Mouse (Mus musculus): Measurements from ENCODE around the gene Ttf2. TPM values are rescaled to one million over a fixed set of nuclear protein-coding genes. Genes with fewer than 3 reads are reported as not detected.
A peak's percentile ranks its signal among the peaks of the same experiment; 100 is the strongest.

The Ttf2 gene
- polyA plus RNA-seq, 1 experiment from 2014 or later = 12.2 TPM

DNA sequence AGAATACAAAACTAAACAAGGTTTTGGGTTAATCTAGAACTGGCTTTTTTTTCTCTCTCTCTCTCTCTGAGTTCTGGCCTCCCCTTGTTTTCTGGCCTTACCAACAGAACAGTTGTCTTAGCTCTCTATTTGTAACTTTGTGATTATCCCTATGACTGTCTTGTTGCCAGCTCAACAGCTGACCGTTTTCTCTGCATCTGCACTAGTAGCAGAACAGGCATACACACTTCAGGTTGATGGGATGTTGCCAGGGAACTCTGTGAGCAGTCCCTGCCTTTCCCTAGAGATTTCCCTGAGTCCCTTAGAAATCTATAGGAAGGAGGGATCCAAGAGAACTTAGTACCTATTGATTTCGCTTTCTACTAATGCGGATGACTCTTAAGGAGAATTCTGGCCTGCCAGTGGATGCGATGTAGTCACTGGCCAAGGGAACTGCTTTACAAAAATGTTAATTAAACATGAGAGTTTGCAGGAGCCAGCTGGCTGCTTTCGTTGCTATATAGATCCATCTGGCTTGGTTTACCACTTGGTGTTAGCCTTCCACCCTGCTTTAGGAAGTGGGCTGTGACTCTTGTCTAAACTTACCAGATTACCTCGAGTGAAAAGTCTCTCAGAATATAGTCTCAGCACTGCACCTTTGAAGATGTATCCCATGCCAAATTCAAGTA lies 45.3 kb downstream of the Ttf2 start:
- Histone ChIP-seq H3K4me2 (ENCODE audit: low read length) (no peak overlapping the region), H3K36me3 (ENCODE audit: control insufficient read depth, insufficient read depth, low read length) (peaks cover 22% of the 10 kb centered on the region), H3K27me3 (ENCODE audit: control insufficient read depth, insufficient read depth, low read length) (no peaks in the 10 kb centered on the region), H3K4me1 (ENCODE audit: control insufficient read depth in 2 of 2, insufficient read depth in 2 of 2, low read length in 2 of 2) (peaks cover 12 to 27% of the 10 kb centered on the region in 2 experiments; a peak in 3 of 4 replicates), H3K9me3 (ENCODE audit: control insufficient read depth, low read length) (no peaks in the 10 kb centered on the region), H3K27ac (replicated peaks in 1 of 2; ENCODE audit: control insufficient read depth in 1 of 2, insufficient read depth in 1 of 2, low read depth in 2 of 2, low read length in 2 of 2) (no peak overlapping the region), H3K4me3 (ENCODE audit: control insufficient read depth in 1 of 2, insufficient read depth in 1 of 2, low read depth in 1 of 2, low read length in 2 of 2) (no peak overlapping the region), H3K9ac (ENCODE audit: low read length) (no peak overlapping the region)
- no peak for ATAC-seq (ENCODE audit: insufficient number of reproducible peaks, insufficient read depth, low FRiP score, low read depth)
- WGBS = 76% methylated on average over 6 of the region's 6 CpGs

DNA sequence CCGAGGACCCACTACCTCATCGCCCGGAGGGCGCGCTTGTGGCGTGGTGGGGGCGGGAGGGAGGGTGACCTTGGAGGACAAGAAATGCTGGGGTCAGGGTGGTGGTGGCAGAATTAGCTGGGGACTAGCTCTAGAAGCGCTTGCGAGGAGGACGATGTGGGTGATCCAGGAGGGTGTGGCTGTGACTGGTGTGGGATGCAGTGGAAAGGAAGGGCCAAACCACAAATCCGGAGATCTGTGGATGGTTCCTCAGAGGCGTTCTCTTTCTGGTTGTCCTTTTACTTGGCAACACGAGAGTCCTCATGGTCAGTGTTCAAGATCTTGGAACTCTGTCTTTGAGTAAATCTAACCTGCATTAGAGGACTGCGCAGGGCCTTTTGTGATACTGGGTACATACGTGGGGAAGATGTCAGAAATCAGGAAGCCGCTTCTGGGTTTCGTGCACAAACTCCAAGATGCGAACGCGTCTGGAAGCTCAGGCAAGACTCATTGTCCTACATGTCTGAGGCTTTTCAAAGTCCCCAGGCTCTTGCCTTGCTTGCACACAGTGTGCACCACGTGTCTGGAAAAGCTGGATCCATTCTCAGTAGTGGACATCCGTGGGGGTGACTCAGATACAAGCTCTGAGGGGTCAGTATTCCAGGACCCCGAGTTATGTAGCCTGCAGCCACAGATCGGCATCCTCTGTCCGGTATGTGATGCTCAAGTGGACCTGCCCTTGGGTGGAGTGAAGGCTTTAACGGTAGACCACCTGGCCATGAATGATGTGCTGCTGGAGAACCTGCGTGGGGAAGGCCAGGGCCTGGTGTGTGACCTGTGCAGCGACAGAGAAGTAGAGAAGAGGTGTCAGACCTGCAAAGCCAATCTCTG lies 46.7 kb downstream of the Ttf2 start:
- Histone ChIP-seq H3K4me3 (ENCODE audit: control insufficient read depth in 1 of 2, insufficient read depth in 1 of 2, low read depth in 1 of 2, low read length in 2 of 2) (peak overlapping the region; percentile 50 to 59), H3K27ac (replicated peaks in 1 of 2; ENCODE audit: control insufficient read depth in 1 of 2, insufficient read depth in 1 of 2, low read depth in 2 of 2, low read length in 2 of 2) (peak overlapping the region; percentile 67 to 80), H3K4me1 (ENCODE audit: control insufficient read depth in 2 of 2, insufficient read depth in 2 of 2, low read length in 2 of 2) (peaks cover 12 to 27% of the 10 kb centered on the region in 2 experiments; a peak in 3 of 4 replicates), H3K9ac (ENCODE audit: low read length) (peak overlapping the region; percentile 78), H3K27me3 (ENCODE audit: control insufficient read depth, insufficient read depth, low read length) (no peaks in the 10 kb centered on the region), H3K4me2 (ENCODE audit: low read length) (peak overlapping the region; percentile 71), H3K9me3 (ENCODE audit: control insufficient read depth, low read length) (no peaks in the 10 kb centered on the region), H3K36me3 (ENCODE audit: control insufficient read depth, insufficient read depth, low read length) (peaks cover 8% of the 10 kb centered on the region)
- 32% methylated on average over 28 of the region's 28 CpGs for WGBS
- peak; percentile 25 for ATAC-seq (ENCODE audit: insufficient number of reproducible peaks, insufficient read depth, low FRiP score, low read depth)

DNA sequence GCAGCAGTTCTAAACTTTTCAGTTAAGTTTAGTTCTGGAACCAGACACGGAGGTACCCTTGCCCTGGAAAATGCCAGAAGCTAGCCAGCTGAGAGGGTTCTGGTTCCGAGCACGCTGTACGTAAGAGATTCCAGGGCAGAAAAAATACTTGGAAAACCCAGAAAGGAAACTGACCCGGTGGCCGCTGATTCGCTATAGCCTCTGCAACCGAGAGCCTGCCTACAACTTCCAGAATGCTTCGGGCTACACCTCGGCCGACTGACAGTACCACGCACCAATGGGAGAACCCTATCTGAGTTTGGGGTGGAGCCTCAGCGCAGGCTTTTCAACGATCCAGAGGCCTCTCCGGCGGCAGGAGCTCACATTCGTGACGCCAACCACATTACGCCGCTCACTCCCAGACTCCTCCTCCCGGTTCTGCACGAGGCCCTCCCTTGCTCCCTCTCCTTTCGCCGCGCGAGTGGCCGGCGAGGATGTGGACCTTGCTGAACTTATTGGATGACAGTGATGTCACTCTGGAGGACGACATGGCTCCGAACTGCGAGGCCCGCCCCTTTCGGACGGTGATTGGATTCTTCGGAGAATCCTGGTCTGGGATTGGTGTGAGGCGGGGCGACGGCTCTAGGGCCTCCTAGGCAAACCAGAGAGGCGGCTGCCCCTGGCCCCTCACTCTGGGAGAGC lies 47.5 kb downstream of the Ttf2 start, which contains the start of gene Trim45:
Trim45 (plus strand) TSS at position 378 of the 681 bp plus-strand sequence.
- Histone ChIP-seq H3K4me1 (ENCODE audit: control insufficient read depth in 2 of 2, insufficient read depth in 2 of 2, low read length in 2 of 2) (peaks cover 12 to 27% of the 10 kb centered on the region in 2 experiments; a peak in 3 of 4 replicates), H3K27ac (replicated peaks in 1 of 2; ENCODE audit: control insufficient read depth in 1 of 2, insufficient read depth in 1 of 2, low read depth in 2 of 2, low read length in 2 of 2) (peak within 1 kb of the TSS; percentile 80), H3K9ac (ENCODE audit: low read length) (peak within 1 kb of the TSS; percentile 78), H3K9me3 (ENCODE audit: control insufficient read depth, low read length) (no peaks in the 10 kb centered on the region), H3K4me2 (ENCODE audit: low read length) (peak within 1 kb of the TSS; percentile 72), H3K27me3 (ENCODE audit: control insufficient read depth, insufficient read depth, low read length) (no peaks in the 10 kb centered on the region), H3K36me3 (ENCODE audit: control insufficient read depth, insufficient read depth, low read length) (peaks cover 6% of the 10 kb centered on the region; the same call in 1 of the 2 replicates), H3K4me3 (ENCODE audit: control insufficient read depth in 1 of 2, insufficient read depth in 1 of 2, low read depth in 1 of 2, low read length in 2 of 2) (peak within 1 kb of the TSS; percentile 50 to 60)
- WGBS = under 1% methylated on average over 39 of the region's 39 CpGs
- ATAC-seq (ENCODE audit: insufficient number of reproducible peaks, insufficient read depth, low FRiP score, low read depth) = peak; percentile 98

DNA sequence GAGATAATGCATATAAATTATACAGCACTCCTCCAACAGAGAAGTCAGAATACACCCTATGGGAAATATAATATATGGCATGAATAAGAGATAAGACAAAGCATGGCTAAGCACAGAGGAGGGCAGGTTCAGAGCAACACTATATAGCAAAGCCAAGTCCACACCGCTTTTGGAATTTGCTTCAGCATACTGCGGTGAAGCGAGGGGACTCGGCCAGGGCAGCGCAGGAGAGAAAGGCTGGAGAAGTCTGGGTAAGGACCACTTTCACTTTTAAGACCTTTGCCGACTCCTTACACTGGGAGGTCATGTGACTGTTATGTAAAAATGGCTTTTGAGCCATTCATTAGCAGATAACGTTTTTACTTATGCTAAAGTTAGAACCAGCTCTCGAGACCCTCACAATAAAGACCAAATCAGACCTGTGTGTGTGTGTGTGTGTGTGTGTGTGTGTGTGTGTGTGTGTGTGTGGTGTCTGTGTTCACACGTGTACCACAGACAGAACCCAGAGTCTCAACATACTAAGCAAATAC lies 48.8 kb downstream of the Ttf2 start:
- Histone ChIP-seq H3K27ac (replicated peaks in 1 of 2; ENCODE audit: control insufficient read depth in 1 of 2, insufficient read depth in 1 of 2, low read depth in 2 of 2, low read length in 2 of 2) (no peak overlapping the region), H3K9me3 (ENCODE audit: control insufficient read depth, low read length) (no peaks in the 10 kb centered on the region), H3K9ac (ENCODE audit: low read length) (no peak overlapping the region), H3K36me3 (ENCODE audit: control insufficient read depth, insufficient read depth, low read length) (peaks cover 6% of the 10 kb centered on the region; the same call in 1 of the 2 replicates), H3K4me3 (ENCODE audit: control insufficient read depth in 1 of 2, insufficient read depth in 1 of 2, low read depth in 1 of 2, low read length in 2 of 2) (no peak overlapping the region), H3K4me2 (ENCODE audit: low read length) (no peak overlapping the region), H3K27me3 (ENCODE audit: control insufficient read depth, insufficient read depth, low read length) (no peaks in the 10 kb centered on the region), H3K4me1 (ENCODE audit: control insufficient read depth in 2 of 2, insufficient read depth in 2 of 2, low read length in 2 of 2) (peaks cover 11 to 23% of the 10 kb centered on the region in 2 experiments; a peak in 3 of 4 replicates)
- ATAC-seq (ENCODE audit: insufficient number of reproducible peaks, insufficient read depth, low FRiP score, low read depth) = no peak
- WGBS = 71% methylated on average over 9 of the region's 9 CpGs

DNA sequence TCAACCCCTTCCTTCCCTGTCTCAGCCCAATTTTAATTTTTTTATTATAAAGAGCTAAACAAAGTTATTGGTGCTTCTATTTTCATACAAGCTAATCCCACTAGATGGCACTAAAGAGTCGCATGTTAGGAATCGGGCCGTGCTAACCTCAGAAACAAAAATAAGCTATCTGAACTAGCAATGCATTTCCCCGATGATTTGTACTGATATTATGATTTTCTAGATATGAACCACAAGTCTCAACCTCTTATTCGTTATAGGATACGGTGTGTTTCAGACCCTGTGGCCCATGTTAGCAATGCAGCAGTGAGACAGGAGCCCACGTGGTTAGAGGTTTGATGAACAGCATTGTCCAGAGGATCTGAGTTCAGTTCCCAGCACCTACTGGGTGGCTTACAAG lies 52.6 kb downstream of the Ttf2 start:
- Histone ChIP-seq H3K4me3 (ENCODE audit: control insufficient read depth in 1 of 2, insufficient read depth in 1 of 2, low read depth in 1 of 2, low read length in 2 of 2) (no peak overlapping the region), H3K27me3 (ENCODE audit: control insufficient read depth, insufficient read depth, low read length) (no peaks in the 10 kb centered on the region), H3K4me2 (ENCODE audit: low read length) (no peak overlapping the region), H3K9ac (ENCODE audit: low read length) (no peak overlapping the region), H3K4me1 (ENCODE audit: control insufficient read depth in 2 of 2, insufficient read depth in 2 of 2, low read length in 2 of 2) (no peaks in the 10 kb centered on the region), H3K27ac (replicated peaks in 1 of 2; ENCODE audit: control insufficient read depth in 1 of 2, insufficient read depth in 1 of 2, low read depth in 2 of 2, low read length in 2 of 2) (no peak overlapping the region), H3K36me3 (ENCODE audit: control insufficient read depth, insufficient read depth, low read length) (no peaks in the 10 kb centered on the region), H3K9me3 (ENCODE audit: control insufficient read depth, low read length) (no peaks in the 10 kb centered on the region)
- 14% methylated on average over 7 of the region's 7 CpGs for WGBS
- no peak for ATAC-seq (ENCODE audit: insufficient number of reproducible peaks, insufficient read depth, low FRiP score, low read depth)

DNA sequence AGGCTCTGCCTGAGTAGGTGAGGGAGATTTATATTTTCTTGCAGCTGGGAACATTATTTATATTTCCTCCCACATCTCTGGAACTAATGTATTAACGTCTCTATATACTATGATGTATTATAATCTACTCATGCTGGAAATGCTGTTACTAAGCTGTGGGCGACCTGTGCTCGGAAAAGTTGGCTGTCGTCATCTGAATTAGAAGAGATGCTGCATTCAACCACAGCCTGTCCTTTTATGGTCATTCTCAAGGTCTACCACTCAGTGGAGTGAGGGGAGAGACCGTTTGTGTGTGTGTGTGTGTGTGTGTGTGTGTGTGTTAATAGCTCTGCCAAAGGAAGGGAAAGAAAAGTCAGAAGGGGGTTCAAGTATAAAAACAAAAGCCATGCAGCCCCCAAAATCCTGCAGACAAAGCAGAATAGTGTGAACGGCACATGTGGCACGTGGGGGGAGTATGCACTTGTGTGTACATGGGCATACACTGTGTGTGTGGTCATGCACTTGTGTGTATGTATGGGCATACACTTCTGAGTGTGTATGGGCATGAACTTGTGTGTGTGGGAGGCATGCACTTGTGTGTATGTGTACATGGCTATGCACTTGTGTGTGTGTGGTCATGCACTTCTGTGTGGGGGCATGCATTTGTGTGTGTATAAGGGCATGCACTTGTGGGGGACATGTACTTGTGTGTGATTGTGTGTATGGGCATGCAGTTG lies 57.8 kb downstream of the Ttf2 start:
- 51% methylated on average over 7 of the region's 7 CpGs for WGBS
- Histone ChIP-seq H3K9ac (ENCODE audit: low read length) (no peak overlapping the region), H3K9me3 (ENCODE audit: control insufficient read depth, low read length) (no peaks in the 10 kb centered on the region), H3K4me1 (ENCODE audit: control insufficient read depth in 2 of 2, insufficient read depth in 2 of 2, low read length in 2 of 2) (peaks cover 0 to 6% of the 10 kb centered on the region in 2 experiments; a peak in 2 of 4 replicates), H3K4me3 (ENCODE audit: control insufficient read depth in 1 of 2, insufficient read depth in 1 of 2, low read depth in 1 of 2, low read length in 2 of 2) (no peak overlapping the region), H3K4me2 (ENCODE audit: low read length) (no peak overlapping the region), H3K36me3 (ENCODE audit: control insufficient read depth, insufficient read depth, low read length) (no peaks in the 10 kb centered on the region), H3K27ac (replicated peaks in 1 of 2; ENCODE audit: control insufficient read depth in 1 of 2, insufficient read depth in 1 of 2, low read depth in 2 of 2, low read length in 2 of 2) (no peak overlapping the region), H3K27me3 (ENCODE audit: control insufficient read depth, insufficient read depth, low read length) (no peaks in the 10 kb centered on the region)
- 0 out of 2 replicates have a peak, but pooled peaks have one; percentile 26 for ATAC-seq (ENCODE audit: insufficient number of reproducible peaks, insufficient read depth, low FRiP score, low read depth)

All from heart, embryonic 14.5 days (tissue).